Mouse (Mus musculus) ES-E14 (cell line): Measurements from ENCODE around the gene Atp6v1b1. TPM values are rescaled to one million over a fixed set of nuclear protein-coding genes. Genes with fewer than 3 reads are reported as not detected.

Experiments
- DNase-seq: peaks from one replicate; pipeline ENCODE4 v3.0.0-alpha.2; 2013; ENCODE audit warnings: low read depth, low spot score
- H3K27ac ChIP-seq: 2 replicates; pipeline ENCODE4 v1.5.1; 2012; ENCODE audit warnings: low read depth, mild to moderate bottlenecking, low read length, moderate library complexity, mixed read lengths; ENCODE audit not compliant: poor library complexity, insufficient read depth, severe bottlenecking
- H3K36me3 ChIP-seq: 2 replicates; pipeline ENCODE4 v1.6.1; 2012; ENCODE audit warnings: mild to moderate bottlenecking, low read length, moderate library complexity, mixed read lengths; ENCODE audit not compliant: control insufficient read depth, poor library complexity, insufficient read depth, severe bottlenecking
- H3K4me1 ChIP-seq, 2 experiments: fragments of 150-350 bp in 1 of 2; sonication (generic) in 1 of 2; 2 replicates each; pipeline ENCODE4 v1.6.1; 2012; ENCODE audit warnings: low read length in 2 of 2, mild to moderate bottlenecking in 1 of 2, mixed read lengths in 1 of 2; ENCODE audit not compliant: control insufficient read depth in 2 of 2, insufficient read depth in 2 of 2, poor library complexity in 1 of 2
- H3K4me3 ChIP-seq, 2 experiments: fragments of 150-350 bp in 1 of 2; sonication (generic) in 1 of 2; 2 replicates each; pipeline ENCODE4 v1.5.1; 2012; ENCODE audit warnings: low read length in 2 of 2, low read depth in 1 of 2, mild to moderate bottlenecking in 1 of 2, mixed read lengths in 1 of 2; ENCODE audit not compliant: insufficient read depth in 1 of 2, poor library complexity in 1 of 2, severe bottlenecking in 1 of 2
- H3K9ac ChIP-seq: 2 replicates; pipeline ENCODE4 v1.6.1; 2012; ENCODE audit warnings: low read depth, mild to moderate bottlenecking, low read length, mixed read lengths; ENCODE audit not compliant: poor library complexity, insufficient read depth, severe bottlenecking
- H3K9me3 ChIP-seq: fragments of 150-350 bp; sonication (generic); 2 replicates; pipeline ENCODE4 v1.6.1; 2012; ENCODE audit warnings: low read depth, mild to moderate bottlenecking, low read length; ENCODE audit not compliant: control insufficient read depth, insufficient read depth
- CHD2 ChIP-seq: IDR thresholded peaks from 2 replicates; pipeline ENCODE4 v1.6.1; 2014; ENCODE audit warnings: mild to moderate bottlenecking, low read depth, low read length, inconsistent platforms
- HCFC1 ChIP-seq: IDR thresholded peaks from 2 replicates; pipeline ENCODE4 v1.6.1; 2012; ENCODE audit warnings: low read length, inconsistent platforms, borderline replicate concordance; ENCODE audit not compliant: insufficient read depth
- MAFK ChIP-seq: IDR thresholded peaks from 2 replicates; pipeline ENCODE4 v1.6.1; 2014; ENCODE audit warnings: mild to moderate bottlenecking, low read depth, low read length, inconsistent platforms; ENCODE audit not compliant: insufficient read depth
- ZC3H11A ChIP-seq: IDR thresholded peaks from 2 replicates; pipeline ENCODE4 v1.6.1; 2012; ENCODE audit warnings: low read depth, mild to moderate bottlenecking, inconsistent platforms, low read length, borderline replicate concordance
- ZNF384 ChIP-seq: IDR thresholded peaks from 2 replicates; pipeline ENCODE4 v1.6.1; 2012; ENCODE audit warnings: low read depth, low read length, inconsistent platforms
- in situ Hi-C, 2 experiments: fragments of 600-800 bp; cut with MboI; formaldehyde crosslinking; loops; one replicate each; pipeline ENCODE4 v1.15.1; 2025; ENCODE audit warnings: low sequenced_read_pairs in 2 of 2, inconsistent platforms in 1 of 2; ENCODE audit not compliant: unreplicated experiment in 2 of 2
- total RNA-seq: library from RNA; depleted of rRNA; stranded (reverse); fragments of 300-350 nt; gene quantifications from 2 replicates; pipeline ENCODE4 v1.2.3, GENCODE M21; 2012; rRNA removed

Atp6v1b1 gene
- total RNA-seq, 1 experiment, result not detected

DNA sequence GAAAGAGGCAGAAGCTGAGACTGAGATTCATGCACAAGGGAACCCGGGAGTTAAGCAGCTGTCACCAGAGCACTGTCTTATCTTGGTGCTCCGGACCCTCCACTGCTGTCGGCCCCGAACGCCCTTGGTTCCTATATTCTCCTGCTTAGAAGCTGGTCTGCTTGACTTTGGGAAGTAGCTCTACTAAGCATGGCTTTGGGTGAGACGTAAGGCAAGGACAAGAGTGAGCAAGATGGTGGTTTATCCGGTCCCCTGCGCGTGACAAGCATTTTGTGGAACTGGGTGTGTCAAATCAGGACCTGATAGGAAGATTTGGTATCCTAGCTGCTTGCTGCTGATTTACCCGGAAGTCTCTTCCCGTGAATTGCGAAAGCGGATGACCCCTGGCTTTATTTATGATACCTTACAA is 52.7 kb downstream of the Atp6v1b1 start:
- Histone ChIP-seq H3K4me1 (peaks cover 3% of the 10 kb centered on the region in 2 experiments; a peak in 2 of 4 replicates), H3K36me3 (0 out of 2 replicates have a peak, but pooled peaks cover 1% of the 10 kb centered on the region), H3K9ac (peak overlapping the region; percentile 77), H3K27ac (no peak overlapping the region), H3K4me3 (peak overlapping the region; percentile 76 to 80), H3K9me3 (no peaks in the 10 kb centered on the region)
- TF ChIP-seq HCFC1, result no peak
- no peak for TF ChIP-seq ZC3H11A
- no peak for TF ChIP-seq CHD2
- TF ChIP-seq MAFK, result no peak
- TF ChIP-seq ZNF384, result no peak
- peak; percentile 15 for DNase-seq
- in situ Hi-C loops, result no loop called here

GRCm38 (mm10) chr6:83796686-83797085 is 53.9 kb downstream of the Atp6v1b1 start:
- peaks cover 0 to 3% of the 10 kb centered on the region in 2 experiments; a peak in 1 of 4 replicates for H3K4me1 ChIP-seq
- H3K27ac ChIP-seq, result no peak overlapping the region
- in situ Hi-C loops, result no loop called here
- H3K36me3 ChIP-seq, result peaks cover 6% of the 10 kb centered on the region; the same call in 1 of the 2 replicates
- H3K4me3 ChIP-seq, result no peak overlapping the region
- H3K9me3 ChIP-seq, result no peaks in the 10 kb centered on the region
- no peak overlapping the region for H3K9ac ChIP-seq
- no peak for DNase-seq
- TF ChIP-seq MAFK, result no peak
- no peak for TF ChIP-seq HCFC1
- no peak for TF ChIP-seq CHD2
- TF ChIP-seq ZC3H11A, result no peak
- no peak for TF ChIP-seq ZNF384

DNA sequence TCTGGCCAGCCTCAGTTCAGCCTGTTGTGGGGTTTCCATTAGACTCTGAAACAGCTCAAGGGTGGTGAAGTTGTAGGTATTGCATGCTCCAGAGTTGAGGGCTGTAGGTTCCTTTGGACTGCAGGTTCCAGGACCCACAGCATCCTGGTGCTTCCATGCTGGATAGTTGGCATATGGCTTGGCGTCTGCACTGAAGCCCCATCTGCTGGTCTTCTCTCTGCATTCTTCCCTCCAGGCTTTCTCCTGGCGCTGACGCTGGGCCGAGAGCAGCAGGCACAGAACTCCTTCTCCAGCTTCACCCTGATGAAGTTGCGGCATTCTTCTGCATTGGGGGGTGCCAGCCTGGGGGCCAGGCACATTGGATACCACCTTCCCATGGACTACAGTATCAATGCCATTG is 59.2 kb downstream of the Atp6v1b1 start:
- Histone ChIP-seq H3K36me3 (peaks cover 16% of the 10 kb centered on the region; the same call in 1 of the 2 replicates), H3K4me3 (no peak overlapping the region), H3K27ac (no peak overlapping the region), H3K9ac (no peak overlapping the region), H3K9me3 (no peaks in the 10 kb centered on the region), H3K4me1 (no peaks in the 10 kb centered on the region)
- no peak for DNase-seq
- in situ Hi-C loops, result no loop called here
- TF ChIP-seq ZC3H11A, result no peak
- no peak for TF ChIP-seq ZNF384
- no peak for TF ChIP-seq CHD2
- no peak for TF ChIP-seq MAFK
- TF ChIP-seq HCFC1, result no peak

- H3K9me3 ChIP-seq, result no peaks in the 10 kb centered on the region
- no peak overlapping the region for H3K9ac ChIP-seq
- no peaks in the 10 kb centered on the region for H3K4me1 ChIP-seq
- DNase-seq, result no peak
- no peak overlapping the region for H3K27ac ChIP-seq
- in situ Hi-C loops, result no loop called here
- H3K36me3 ChIP-seq, result peaks cover 16% of the 10 kb centered on the region; the same call in 1 of the 2 replicates
- H3K4me3 ChIP-seq, result no peak overlapping the region
- TF ChIP-seq MAFK, result no peak
- TF ChIP-seq CHD2, result no peak
- TF ChIP-seq HCFC1, result no peak
- no peak for TF ChIP-seq ZC3H11A
- TF ChIP-seq ZNF384, result no peak
These were observed 60.1 kb downstream of the Atp6v1b1 start for GRCm38 (mm10) chr6:83802846-83803245.

Other genes with a start within 250 kb of the Atp6v1b1 start
- gene Dguok, start 236.0 kb upstream of the Atp6v1b1 start, total RNA-seq, result 21.4 and 21.9 TPM in 2 replicates
- 1.6 and 6.6 TPM in 2 replicates for gene Actg2, start 206.7 kb upstream of the Atp6v1b1 start, total RNA-seq
- gene Stambp, start 170.3 kb upstream of the Atp6v1b1 start, total RNA-seq, result 2.0 and 2.3 TPM in 2 replicates
- gene Clec4f, start 86.8 kb upstream of the Atp6v1b1 start, total RNA-seq, result not detected in 2 replicates
- not detected in 2 replicates for gene Cd207, start 65.1 kb upstream of the Atp6v1b1 start, total RNA-seq
- gene Vax2, start 31.7 kb upstream of the Atp6v1b1 start, total RNA-seq, result 0.69 and 2.1 TPM in 2 replicates
- 0.16 and 0.18 TPM in 2 replicates for gene Ankrd53, start 19.7 kb downstream of the Atp6v1b1 start, total RNA-seq
- gene Tex261, start 32.8 kb downstream of the Atp6v1b1 start, total RNA-seq, result 61.6 and 70.9 TPM in 2 replicates
- gene Nagk, start 52.0 kb downstream of the Atp6v1b1 start, total RNA-seq, result 18.0 and 22.2 TPM in 2 replicates
- gene Paip2b, start 88.8 kb downstream of the Atp6v1b1 start, total RNA-seq, result 48.9 and 57.8 TPM in 2 replicates
- gene Zfp638, start 124.1 kb downstream of the Atp6v1b1 start, total RNA-seq, result 96.6 and 129 TPM in 2 replicates